Mouse (Mus musculus): ENCODE results near the gene 1700001O22Rik. TPM values are rescaled to one million over a fixed set of nuclear protein-coding genes. Genes with fewer than 3 reads are reported as not detected.

1700001O22Rik gene
- polyA plus RNA-seq, 1 experiment from 2014 or later, result 0.19 TPM

GRCm38 (mm10) chr2:30830283-30830795 is 26.9 kb upstream of the 1700001O22Rik start, which contains the start of gene Asb6:
TSS of gene Asb6 (minus strand) at chr2:30830333.
- WGBS (ENCODE audit: insufficient replicate concordance), result 49% methylated on average over 4 of the region's 4 CpGs
- H3K4me1 ChIP-seq, result peaks cover 32% of the 10 kb centered on the region
- H3K27ac ChIP-seq, result no peak within 1 kb of the TSS
- H3K4me2 ChIP-seq, result no peak within 1 kb of the TSS
- H3K36me3 ChIP-seq, result peaks cover 17% of the 10 kb centered on the region
- no peak for ATAC-seq
- H3K9ac ChIP-seq, result no peak within 1 kb of the TSS
- H3K27me3 ChIP-seq (replicated peaks), result peaks cover 11% of the 10 kb centered on the region
- no peaks in the 10 kb centered on the region for H3K9me3 ChIP-seq (replicated peaks)
- H3K4me3 ChIP-seq, result no peak within 1 kb of the TSS

GRCm38 (mm10) chr2:30829315-30829714 is 25.9 kb upstream of the 1700001O22Rik start:
- WGBS (ENCODE audit: insufficient replicate concordance), result 17% methylated on average over 5 of the region's 5 CpGs
- Histone ChIP-seq H3K9me3 (replicated peaks) (no peaks in the 10 kb centered on the region), H3K27ac (no peak overlapping the region), H3K4me1 (peaks cover 32% of the 10 kb centered on the region), H3K36me3 (peaks cover 27% of the 10 kb centered on the region), H3K4me2 (no peak overlapping the region), H3K4me3 (no peak overlapping the region), H3K27me3 (replicated peaks) (peaks cover 9% of the 10 kb centered on the region), H3K9ac (no peak overlapping the region)
- no peak for ATAC-seq

GRCm38 (mm10) chr2:30827749-30828475 is 24.5 kb upstream of the 1700001O22Rik start:
- H3K4me3 ChIP-seq, result peak overlapping the region; percentile 96
- H3K27me3 ChIP-seq (replicated peaks), result peaks cover 4% of the 10 kb centered on the region; the same call in 1 of the 2 replicates
- no peaks in the 10 kb centered on the region for H3K9me3 ChIP-seq (replicated peaks)
- H3K4me1 ChIP-seq, result peaks cover 41% of the 10 kb centered on the region
- ATAC-seq, result peak; percentile 80
- H3K4me2 ChIP-seq, result peak overlapping the region; percentile 86
- H3K36me3 ChIP-seq, result peaks cover 41% of the 10 kb centered on the region
- 2% methylated on average over 63 of the region's 63 CpGs for WGBS (ENCODE audit: insufficient replicate concordance)
- H3K27ac ChIP-seq, result peak overlapping the region; percentile 98
- H3K9ac ChIP-seq, result peak overlapping the region; percentile 95

- peaks cover 41% of the 10 kb centered on the region for H3K4me1 ChIP-seq
- H3K27me3 ChIP-seq (replicated peaks), result 0 out of 2 replicates have a peak, but pooled peaks cover 4% of the 10 kb centered on the region
- WGBS (ENCODE audit: insufficient replicate concordance), result 26% methylated on average over 26 of the region's 26 CpGs
- H3K9ac ChIP-seq, result peak overlapping the region; percentile 95
- peak overlapping the region; percentile 86 for H3K4me2 ChIP-seq
- H3K27ac ChIP-seq, result peak overlapping the region; percentile 98
- peak; percentile 82 for ATAC-seq
- H3K9me3 ChIP-seq (replicated peaks), result no peaks in the 10 kb centered on the region
- peak overlapping the region; percentile 96 for H3K4me3 ChIP-seq
- peaks cover 49% of the 10 kb centered on the region for H3K36me3 ChIP-seq
These were observed 23.6 kb upstream of the 1700001O22Rik start for GRCm38 (mm10) chr2:30826825-30827748.

- no peaks in the 10 kb centered on the region for H3K9me3 ChIP-seq (replicated peaks)
- no peaks in the 10 kb centered on the region for H3K27me3 ChIP-seq (replicated peaks)
- no peak overlapping the region for H3K4me2 ChIP-seq
- WGBS (ENCODE audit: insufficient replicate concordance), result 90% methylated on average over 13 of the region's 13 CpGs
- H3K4me3 ChIP-seq, result no peak overlapping the region
- H3K27ac ChIP-seq, result no peak overlapping the region; the same call in 1 of the 2 replicates
- no peak for ATAC-seq
- peaks cover 34% of the 10 kb centered on the region for H3K4me1 ChIP-seq
- peaks cover 84% of the 10 kb centered on the region for H3K36me3 ChIP-seq
- no peak overlapping the region for H3K9ac ChIP-seq
These were observed 20.1 kb upstream of the 1700001O22Rik start for GRCm38 (mm10) chr2:30823385-30824153.

- ATAC-seq, result no peak
- Histone ChIP-seq H3K27me3 (replicated peaks) (no peaks in the 10 kb centered on the region), H3K9me3 (replicated peaks) (no peaks in the 10 kb centered on the region), H3K4me2 (no peak overlapping the region), H3K9ac (no peak overlapping the region), H3K27ac (0 out of 2 replicates have a peak overlapping the region, but pooled peaks have one; percentile 33), H3K36me3 (peaks cover 91% of the 10 kb centered on the region), H3K4me1 (peaks cover 30% of the 10 kb centered on the region), H3K4me3 (no peak overlapping the region)
- WGBS (ENCODE audit: insufficient replicate concordance), result 89% methylated on average over 8 of the region's 8 CpGs
These were observed 19.0 kb upstream of the 1700001O22Rik start for GRCm38 (mm10) chr2:30822460-30822859.

- no peak overlapping the region for H3K4me3 ChIP-seq
- 93% methylated on average over 3 of the region's 3 CpGs for WGBS (ENCODE audit: insufficient replicate concordance)
- H3K27ac ChIP-seq, result no peak overlapping the region
- H3K9ac ChIP-seq, result no peak overlapping the region
- peaks cover 89% of the 10 kb centered on the region for H3K36me3 ChIP-seq
- no peak for ATAC-seq
- no peaks in the 10 kb centered on the region for H3K27me3 ChIP-seq (replicated peaks)
- peaks cover 17% of the 10 kb centered on the region for H3K4me1 ChIP-seq
- no peaks in the 10 kb centered on the region for H3K9me3 ChIP-seq (replicated peaks)
- no peak overlapping the region for H3K4me2 ChIP-seq
These were observed 17.6 kb upstream of the 1700001O22Rik start for GRCm38 (mm10) chr2:30821073-30821472.

GRCm38 (mm10) chr2:30819873-30820272 is 16.4 kb upstream of the 1700001O22Rik start:
- H3K4me3 ChIP-seq, result no peak overlapping the region
- ATAC-seq, result no peak
- H3K9ac ChIP-seq, result no peak overlapping the region
- no peak overlapping the region for H3K27ac ChIP-seq
- H3K9me3 ChIP-seq (replicated peaks), result no peaks in the 10 kb centered on the region
- H3K4me1 ChIP-seq, result 0 out of 2 replicates have a peak, but pooled peaks cover 9% of the 10 kb centered on the region
- H3K4me2 ChIP-seq, result no peak overlapping the region
- no peaks in the 10 kb centered on the region for H3K27me3 ChIP-seq (replicated peaks)
- H3K36me3 ChIP-seq, result peaks cover 89% of the 10 kb centered on the region
- WGBS (ENCODE audit: insufficient replicate concordance), result 81% methylated on average over 5 of the region's 5 CpGs

- peaks cover 89% of the 10 kb centered on the region for H3K36me3 ChIP-seq
- H3K9ac ChIP-seq, result no peak overlapping the region
- H3K4me3 ChIP-seq, result no peak overlapping the region
- no peaks in the 10 kb centered on the region for H3K9me3 ChIP-seq (replicated peaks)
- H3K27me3 ChIP-seq (replicated peaks), result no peaks in the 10 kb centered on the region
- 0 out of 2 replicates have a peak, but pooled peaks cover under 1% of the 10 kb centered on the region for H3K4me1 ChIP-seq
- no peak overlapping the region for H3K4me2 ChIP-seq
- H3K27ac ChIP-seq, result no peak overlapping the region
- 70% methylated on average over 1 of the region's 1 CpGs for WGBS (ENCODE audit: insufficient replicate concordance)
- no peak for ATAC-seq
These were observed 12.9 kb upstream of the 1700001O22Rik start for GRCm38 (mm10) chr2:30816383-30816782.

- Histone ChIP-seq H3K27ac (no peak overlapping the region), H3K4me3 (no peak overlapping the region), H3K36me3 (peaks cover 53% of the 10 kb centered on the region), H3K9me3 (replicated peaks) (no peaks in the 10 kb centered on the region), H3K4me1 (peaks cover 40% of the 10 kb centered on the region), H3K9ac (no peak overlapping the region), H3K27me3 (replicated peaks) (peaks cover 8% of the 10 kb centered on the region), H3K4me2 (no peak overlapping the region)
- 81% methylated on average over 7 of the region's 7 CpGs for WGBS (ENCODE audit: insufficient replicate concordance)
- ATAC-seq, result no peak
These were observed 7.1 kb upstream of the 1700001O22Rik start for GRCm38 (mm10) chr2:30810573-30810972.

GRCm38 (mm10) chr2:30809503-30809902 is 6.0 kb upstream of the 1700001O22Rik start:
- Histone ChIP-seq H3K27ac (no peak overlapping the region), H3K9me3 (replicated peaks) (no peaks in the 10 kb centered on the region), H3K4me3 (no peak overlapping the region), H3K27me3 (replicated peaks) (peaks cover 18% of the 10 kb centered on the region), H3K36me3 (peaks cover 42% of the 10 kb centered on the region), H3K4me2 (no peak overlapping the region), H3K9ac (no peak overlapping the region), H3K4me1 (peaks cover 40% of the 10 kb centered on the region)
- WGBS (ENCODE audit: insufficient replicate concordance), result 80% methylated on average over 5 of the region's 5 CpGs
- no peak for ATAC-seq

Data from liver, embryonic 12.5 days (tissue).